Mouse (Mus musculus): ENCODE results near the gene Plpp7. TPM values are rescaled to one million over a fixed set of nuclear protein-coding genes. Genes with fewer than 3 reads are reported as not detected.

Plpp7 gene
- total and polyA plus RNA-seq, 3 experiments = 0.25 TPM; not detected in 2

DNA sequence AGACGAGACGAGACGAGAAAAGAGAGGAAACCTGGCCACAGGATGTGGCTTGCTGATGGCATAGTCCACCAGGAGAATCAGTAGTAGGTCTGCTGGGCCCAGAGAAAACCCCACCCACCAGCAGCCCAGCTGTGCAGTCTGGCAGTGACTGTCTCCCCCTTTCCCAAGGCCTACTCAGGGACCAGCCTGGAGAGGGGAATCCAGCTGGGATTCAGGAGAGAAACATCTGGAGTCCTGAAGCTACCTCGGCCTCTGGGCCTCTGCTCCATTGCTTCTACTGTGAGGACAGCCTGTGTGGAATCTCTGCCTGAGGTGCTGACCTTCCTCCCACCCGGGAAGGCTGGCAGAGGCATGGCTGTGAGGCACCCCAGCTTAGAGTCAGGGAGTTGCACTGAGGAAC, 25.8 kb downstream of the Plpp7 start:
- Histone ChIP-seq H3K27me3 (replicated peaks) (peaks cover 15% of the 10 kb centered on the region), H3K79me2 (replicated peaks; ENCODE audit: control insufficient read depth, extremely low read depth, insufficient read depth, poor library complexity, severe bottlenecking) (no peaks in the 10 kb centered on the region), H3K36me3 (replicated peaks in 1 of 2; ENCODE audit: control insufficient read depth in 1 of 2, insufficient read depth in 1 of 2, low read length in 1 of 2) (no peaks in the 10 kb centered on the region), H3K4me2 (ENCODE audit: insufficient read depth, low read depth, poor library complexity, severe bottlenecking) (no peak overlapping the region), H3K9ac (ENCODE audit: insufficient read depth, low read depth) (no peak overlapping the region), H3K9me3 (replicated peaks; ENCODE audit: low read length) (peaks cover 13% of the 10 kb centered on the region), H3K4me1 (ENCODE audit: control insufficient read depth in 1 of 2, insufficient read depth in 2 of 2) (no peaks in the 10 kb centered on the region; a peak in 1 of 4 replicates), H3K4me3 (replicated peaks in 1 of 3; ENCODE audit: low read depth in 2 of 3, low read length in 2 of 3, poor library complexity in 1 of 3) (no peak overlapping the region), H3K27ac (ENCODE audit: insufficient read depth, low read depth) (no peak overlapping the region)
- TF ChIP-seq MEF2A (IDR thresholded peaks at IDR 0.05; ENCODE audit: borderline replicate concordance, low read depth, low read length) = no peak
- no peak for TF ChIP-seq SMC3 (IDR thresholded peaks at IDR 0.05; ENCODE audit: low read depth, low read length)
- no peak for TF ChIP-seq BHLHE40 (IDR thresholded peaks at IDR 0.05; ENCODE audit: low read depth, low read length)
- no peak for TF ChIP-seq IRF4 (IDR thresholded peaks at IDR 0.05; ENCODE audit: low read depth, low read length)
- TF ChIP-seq MAX (IDR thresholded peaks at IDR 0.05; ENCODE audit: low read length) = no peak
- TF ChIP-seq ETS1 (conservative IDR thresholded peaks at IDR 0.05; ENCODE audit: low read depth, low read length) = no peak
- no peak for TF ChIP-seq E2F4 (IDR thresholded peaks at IDR 0.05; ENCODE audit: insufficient replicate concordance, low read depth, low read length)
- no peak for TF ChIP-seq KAT2A (IDR thresholded peaks at IDR 0.05; ENCODE audit: insufficient replicate concordance, low read length)
- no peak for TF ChIP-seq USF2 (conservative IDR thresholded peaks at IDR 0.05; ENCODE audit: low read depth, low read length)
- no peak for TF ChIP-seq MXI1 (IDR thresholded peaks at IDR 0.05; ENCODE audit: low read depth, low read length)
- no peak for TF ChIP-seq GABPA (IDR thresholded peaks at IDR 0.05; ENCODE audit: insufficient replicate concordance, low read depth, low read length)
- no peak for TF ChIP-seq CHD2 (IDR thresholded peaks at IDR 0.05; ENCODE audit: low read length)
- no peak for TF ChIP-seq ZNF384 (IDR thresholded peaks at IDR 0.05; ENCODE audit: low read depth, low read length)
- TF ChIP-seq ELF1 (IDR thresholded peaks at IDR 0.05; ENCODE audit: low read depth, low read length) = no peak
- TF ChIP-seq TBP (conservative IDR thresholded peaks at IDR 0.05; ENCODE audit: low read depth, low read length) = no peak
- TF ChIP-seq NELFE (IDR thresholded peaks at IDR 0.05; ENCODE audit: low read depth, low read length) = no peak
- TF ChIP-seq ZKSCAN1 (IDR thresholded peaks at IDR 0.05; ENCODE audit: borderline replicate concordance, low read depth, low read length) = no peak
- no peak for TF ChIP-seq POLR2AphosphoS2 (IDR thresholded peaks at IDR 0.05; ENCODE audit: low read depth, low read length)
- no peak for TF ChIP-seq TCF12 (IDR thresholded peaks at IDR 0.05; ENCODE audit: low read depth, low read length)
- no peak for TF ChIP-seq PAX5 (IDR thresholded peaks at IDR 0.05; ENCODE audit: low read length)
- no peak for DNase-seq (ENCODE audit: extremely low read depth)
- dilution Hi-C loops (cut with MboI; ENCODE audit: extremely low pct_ligation_motif_present, extremely low pct_unique_long_range_greater_than_20kb, low sequenced_read_pairs) = no loop called here
- in situ Hi-C loops (cut with MboI; ENCODE audit: low pct_ligation_motif_present, low pct_unique_long_range_greater_than_20kb, low sequenced_read_pairs) = no loop called here

DNA sequence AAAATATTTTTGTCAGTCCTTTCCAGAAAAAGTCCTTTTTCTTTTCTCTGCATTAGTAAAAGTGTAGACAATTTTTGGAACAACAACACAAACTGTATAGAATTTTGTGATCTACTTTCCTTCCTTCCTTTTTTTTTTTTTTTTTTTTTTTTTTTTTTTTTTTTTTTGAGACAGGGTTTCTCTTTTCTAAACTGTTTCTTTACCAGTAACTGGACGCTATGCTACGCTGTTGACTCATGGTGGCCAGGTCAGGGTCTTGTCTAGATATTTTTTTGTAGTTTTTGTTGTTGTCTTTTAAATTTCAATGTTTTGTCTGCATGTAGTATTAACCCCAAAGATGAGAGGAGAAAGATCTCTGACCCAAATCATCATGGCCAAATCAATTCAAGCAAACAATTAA, 26.5 kb downstream of the Plpp7 start:
- in situ Hi-C loops (cut with MboI; ENCODE audit: low pct_ligation_motif_present, low pct_unique_long_range_greater_than_20kb, low sequenced_read_pairs) (no loop called here), dilution Hi-C loops (cut with MboI; ENCODE audit: extremely low pct_ligation_motif_present, extremely low pct_unique_long_range_greater_than_20kb, low sequenced_read_pairs) (no loop called here)
- H3K4me2 ChIP-seq (ENCODE audit: insufficient read depth, low read depth, poor library complexity, severe bottlenecking) = no peak overlapping the region
- peaks cover 7% of the 10 kb centered on the region for H3K9me3 ChIP-seq (replicated peaks; ENCODE audit: low read length)
- no peak for DNase-seq (ENCODE audit: extremely low read depth)
- H3K4me3 ChIP-seq (replicated peaks in 1 of 3; ENCODE audit: low read depth in 2 of 3, low read length in 2 of 3, poor library complexity in 1 of 3) = no peak overlapping the region
- no peaks in the 10 kb centered on the region for H3K79me2 ChIP-seq (replicated peaks; ENCODE audit: control insufficient read depth, extremely low read depth, insufficient read depth, poor library complexity, severe bottlenecking)
- TF ChIP-seq ZNF384 (IDR thresholded peaks at IDR 0.05; ENCODE audit: low read depth, low read length) (peak; percentile 61), JUN (IDR thresholded peaks at IDR 0.05; ENCODE audit: insufficient read depth, low read depth, low read length) (no peak)
- peaks cover 13% of the 10 kb centered on the region for H3K27me3 ChIP-seq (replicated peaks)
- H3K27ac ChIP-seq (ENCODE audit: insufficient read depth, low read depth) = no peak overlapping the region
- H3K9ac ChIP-seq (ENCODE audit: insufficient read depth, low read depth) = no peak overlapping the region
- H3K36me3 ChIP-seq (replicated peaks in 1 of 2; ENCODE audit: control insufficient read depth in 1 of 2, insufficient read depth in 1 of 2, low read length in 1 of 2) = no peaks in the 10 kb centered on the region
- no peaks in the 10 kb centered on the region; a peak in 1 of 4 replicates for H3K4me1 ChIP-seq (ENCODE audit: control insufficient read depth in 1 of 2, insufficient read depth in 2 of 2)

Data from CH12.LX (cell line).